Mouse (Mus musculus): ENCODE results near the gene Cdkl3. TPM values are rescaled to one million over a fixed set of nuclear protein-coding genes. Genes with fewer than 3 reads are reported as not detected.
A peak's percentile ranks its signal among the peaks of the same experiment; 100 is the strongest.

Gene Cdkl3
- total RNA-seq, 2 experiments from 2014 or later: 14.6 to 15.9 TPM

- TF ChIP-seq CTCF (IDR thresholded peaks at IDR 0.05): no peak
- no peak overlapping the region for H3K4me3 ChIP-seq
- H3K27ac ChIP-seq: peak overlapping the region; percentile 78
- peak; percentile 50 to 61 for DNase-seq (ENCODE audit: extremely low spot score in 1 of 2, low spot score in 2 of 2)
- intact Hi-C loops (cut with DNase I): no loop called here
Measured at GRCm38 (mm10) chr11:52129621-52130450, 125.8 kb downstream of the Cdkl3 start.

DNA sequence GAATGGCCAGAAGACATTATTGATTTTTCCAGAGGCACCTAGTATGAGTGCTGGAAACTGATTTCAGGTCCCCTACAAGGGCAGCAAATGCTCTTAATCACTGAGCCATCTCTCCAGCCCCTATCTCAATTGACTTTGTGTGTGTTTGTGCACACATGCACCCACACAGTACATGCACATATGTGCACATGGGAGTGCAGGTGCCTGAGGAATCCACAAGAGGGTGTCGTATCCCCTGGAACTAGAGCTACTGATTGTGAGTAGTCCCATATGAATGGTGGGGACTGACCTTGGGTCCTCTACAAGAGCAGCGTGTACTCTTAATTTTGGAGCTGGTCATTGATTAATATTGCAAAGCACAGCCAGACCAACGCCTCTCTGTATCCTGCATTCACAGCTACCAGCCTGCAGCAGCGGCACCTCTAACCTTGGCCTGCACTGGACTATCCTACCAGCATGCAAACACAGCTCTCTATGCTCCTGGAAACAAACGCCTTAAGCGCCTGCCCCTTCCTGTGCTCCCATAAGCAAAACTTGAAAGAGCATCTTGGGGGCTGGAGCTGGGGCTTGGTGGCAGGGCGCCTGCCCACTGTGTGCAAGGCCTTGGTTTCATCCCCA, 126.5 kb downstream of the Cdkl3 start:
- intact Hi-C loops (cut with DNase I): no loop called here
- DNase-seq (ENCODE audit: extremely low spot score in 1 of 2, low spot score in 2 of 2): no peak
- peak overlapping the region; percentile 51 for H3K27ac ChIP-seq
- no peak overlapping the region for H3K4me3 ChIP-seq
- TF ChIP-seq CTCF (IDR thresholded peaks at IDR 0.05): peak; percentile 31

Small RNAs within 50 kb of the gene (microRNA-seq; reads per million reads assigned to microRNA genes)
- gene Gm24157 (0 to 0.49 reads per million in 2 experiments), gene Mir3061 (12.4 to 14.8 reads per million in 2 experiments)

Other genes starting within 250 kb of the Cdkl3 start
- gene Sec24a, start 240.6 kb upstream of the Cdkl3 start, total RNA-seq (2021): 10 to 100 TPM; 21.0 to 21.2 TPM
- 10 to 100 TPM; 61.0 to 65.0 TPM for gene Sar1b, start 240.5 kb upstream of the Cdkl3 start, total RNA-seq (2021)
- gene Jade2, start 146.6 kb upstream of the Cdkl3 start, total RNA-seq (2021): 10 to 100 TPM; 49.6 to 60.3 TPM
- 10 to 100 TPM; 34.2 to 37.6 TPM for gene Cdkn2aipnl, start 36.6 kb upstream of the Cdkl3 start, total RNA-seq (2021)
- gene Ube2b, start 3.5 kb upstream of the Cdkl3 start, total RNA-seq (2021): 100 to 1,000 TPM; 187 to 196 TPM
- 100 to 1,000 TPM; 109 to 121 TPM for gene Ppp2ca, start 94.5 kb downstream of the Cdkl3 start, total RNA-seq (2021)
- not detected for gene Olfr1373, start 141.3 kb downstream of the Cdkl3 start, total RNA-seq (2021)
- gene Olfr1371, start 209.8 kb downstream of the Cdkl3 start, total RNA-seq (2021): not detected
- 100 to 1,000 TPM; 436 to 471 TPM for gene Skp1a, start 227.8 kb downstream of the Cdkl3 start, total RNA-seq (2021)